Mouse (Mus musculus): ENCODE measurements around the gene Krt9.

Gene Krt9

GRCm38 (mm10) chr11:100148615-100149330 lies 44.3 kb downstream of the Krt9 start, which contains the start of gene Krt19:
Gene Krt19 (minus strand): TSS chr11:100148665.
- DNase-seq = no peak

DNA sequence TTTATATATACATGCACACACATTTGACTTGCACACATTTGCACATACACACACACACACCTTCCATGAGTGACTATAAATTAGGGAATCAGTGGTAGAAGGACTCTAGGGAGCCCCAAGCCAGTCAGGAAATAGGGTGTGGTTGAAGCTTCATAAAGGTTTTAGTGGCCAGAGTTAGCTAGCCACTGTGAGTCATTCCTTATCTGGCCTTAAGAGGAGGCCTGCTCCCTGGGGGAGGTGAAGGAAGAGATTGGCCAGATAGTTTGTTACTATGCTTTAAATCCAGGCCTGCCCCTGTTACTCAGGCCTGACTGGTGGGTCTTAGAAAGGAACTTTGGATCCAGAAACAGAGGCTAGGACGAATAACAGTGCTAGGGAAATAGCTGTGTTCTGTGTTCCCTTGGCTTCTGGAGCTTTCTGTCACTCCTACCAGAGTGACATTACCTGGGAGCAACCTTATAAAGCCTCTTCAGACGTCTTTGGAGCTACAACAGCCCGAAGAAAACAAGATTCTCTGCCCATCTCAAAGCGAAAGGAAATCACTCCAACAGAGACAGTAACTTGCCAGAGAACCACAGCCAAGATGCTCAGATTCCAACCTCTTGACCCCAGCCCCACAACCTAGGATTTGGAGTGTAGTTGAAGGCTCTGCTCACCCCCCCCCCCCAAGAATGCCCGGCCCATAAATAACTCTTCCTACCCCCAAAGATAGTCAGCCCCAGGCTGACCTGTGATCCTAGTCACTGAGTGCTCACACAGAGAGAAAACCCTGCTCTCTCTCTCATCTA lies 45.3 kb downstream of the Krt9 start:
- DNase-seq = no peak

DNA sequence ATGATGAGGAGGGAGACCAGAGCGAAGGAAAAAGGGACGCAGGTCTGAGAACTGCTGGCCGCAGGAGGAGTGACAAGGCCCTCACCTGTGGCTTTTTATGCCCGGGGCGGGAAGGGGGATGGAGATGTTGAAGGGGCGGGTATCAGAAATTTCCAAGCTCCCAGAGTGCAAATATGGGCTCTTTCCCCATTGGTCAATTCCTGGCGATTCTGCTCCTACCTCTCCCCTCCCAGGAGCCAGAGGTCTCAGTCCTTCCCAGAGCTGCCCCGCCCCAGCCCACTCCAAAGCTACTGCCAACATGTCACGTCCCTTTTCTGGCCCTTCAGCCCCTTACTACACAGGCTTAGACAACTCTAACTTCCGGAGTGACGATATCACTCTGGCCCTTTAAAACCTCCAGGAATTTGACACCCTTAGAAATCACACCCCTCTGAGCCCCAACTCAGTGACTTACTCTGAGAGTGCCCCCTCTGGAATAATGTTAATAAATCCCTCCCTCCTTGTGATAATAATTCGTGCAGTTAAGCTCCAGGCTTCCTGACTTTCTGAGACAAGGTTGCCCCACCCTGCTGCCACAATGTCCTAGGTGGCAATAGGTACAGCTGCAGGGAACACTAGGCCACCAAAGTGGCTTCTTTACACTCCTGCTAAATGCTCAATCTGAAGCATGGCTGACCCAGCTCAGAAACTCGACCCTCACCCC lies 47.0 kb downstream of the Krt9 start:
- peak; percentile 28 to 57 for DNase-seq

DNA sequence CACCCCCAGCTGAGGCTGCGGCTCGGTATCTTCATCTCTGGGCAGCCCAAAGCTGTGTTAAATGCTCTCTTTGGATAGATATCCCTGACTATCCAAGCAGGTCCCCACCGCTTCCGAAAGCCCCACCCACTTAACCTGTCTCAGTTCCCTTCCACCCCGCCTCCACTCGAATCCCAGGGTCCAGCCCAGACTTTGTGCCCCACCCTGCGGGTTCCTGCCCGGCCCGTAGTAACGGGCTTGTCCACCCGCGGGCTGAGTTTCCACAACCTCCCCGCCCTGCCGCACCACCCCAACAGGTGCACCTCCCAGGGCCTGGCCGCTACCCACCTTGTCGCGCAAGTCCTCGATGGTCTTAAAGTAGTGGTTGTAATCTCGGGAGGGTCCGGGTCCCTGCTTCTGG lies 47.9 kb downstream of the Krt9 start:
- DNase-seq = peak; percentile 21 to 54

DNA sequence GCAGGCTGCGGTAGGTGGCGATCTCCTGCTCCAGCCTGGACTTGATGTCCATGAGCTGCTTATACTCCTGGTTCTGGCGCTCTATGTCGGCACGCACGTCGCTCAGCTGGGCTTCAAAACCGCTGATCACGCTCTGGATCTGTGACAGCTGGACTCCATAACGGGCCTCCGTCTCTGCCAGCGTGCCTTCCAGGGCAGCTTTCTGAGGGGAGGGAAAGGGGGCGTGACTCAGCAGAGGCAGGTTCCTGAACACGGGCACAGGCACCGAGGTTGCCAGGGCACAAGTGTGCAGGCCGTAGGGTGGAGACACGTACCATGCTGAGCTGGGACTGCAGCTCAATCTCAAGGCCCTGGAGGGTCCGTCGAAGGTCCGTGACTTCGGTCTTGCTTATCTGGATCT lies 52.1 kb downstream of the Krt9 start:
- no peak for DNase-seq

DNA sequence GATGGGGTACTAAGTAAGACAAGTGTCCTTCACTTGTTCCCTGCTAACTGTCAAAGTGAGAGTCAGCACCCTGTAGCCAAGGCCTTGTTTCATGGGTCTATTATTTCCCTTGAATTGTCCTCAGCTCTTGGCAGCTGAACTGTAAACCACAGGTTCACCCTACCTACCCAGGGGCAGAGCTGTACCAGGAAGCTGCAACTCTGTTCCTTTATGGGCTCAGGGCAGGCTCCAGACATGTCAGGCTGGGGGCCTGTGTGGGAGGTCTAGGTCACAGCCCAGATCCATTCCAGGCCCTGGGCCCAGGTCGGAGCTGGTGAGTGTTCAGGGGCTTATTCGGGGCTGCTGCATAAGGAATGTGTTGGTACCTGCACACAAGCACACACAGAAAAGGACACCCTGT lies 53.7 kb downstream of the Krt9 start:
- DNase-seq = no peak

DNA sequence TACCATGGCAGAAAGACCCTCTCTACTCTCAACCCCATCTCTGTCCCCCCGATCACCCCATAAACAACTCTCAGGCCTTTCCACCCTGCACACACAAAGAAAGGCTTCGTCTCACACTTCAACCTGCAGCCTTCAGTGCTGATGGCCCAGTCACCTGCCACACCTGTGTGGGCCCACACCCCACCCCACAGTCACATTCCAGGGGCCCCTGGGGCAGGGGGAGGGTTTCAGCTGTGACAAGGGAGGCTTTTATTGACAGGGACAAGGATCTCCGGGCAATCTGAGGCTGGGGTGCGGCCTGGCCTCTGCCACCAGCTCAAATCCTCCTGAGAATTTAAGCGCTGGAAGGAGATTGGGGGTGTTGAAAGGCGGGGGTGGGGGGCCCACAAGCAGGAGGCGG lies 54.2 kb downstream of the Krt9 start:
- DNase-seq = no peak

DNA sequence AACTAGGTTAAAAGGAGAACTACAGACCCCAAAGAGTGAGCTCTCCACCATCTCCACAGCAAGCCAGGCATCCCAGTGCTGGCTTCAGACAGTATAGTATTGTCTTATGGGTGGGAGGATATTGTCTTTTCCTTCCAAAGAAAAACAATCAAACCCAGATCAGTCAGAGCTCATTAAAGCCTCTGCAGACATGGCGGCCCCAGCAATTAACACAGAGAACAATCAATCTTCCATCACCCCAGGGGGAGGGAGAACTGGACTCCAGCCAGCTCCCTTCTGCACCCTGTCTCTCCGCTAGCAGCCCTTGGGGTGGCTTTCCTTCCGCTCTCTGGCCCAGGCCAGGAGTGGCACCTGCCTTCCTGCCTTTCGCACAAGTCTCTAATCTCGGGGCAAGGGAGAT lies 55.4 kb downstream of the Krt9 start:
- no peak for DNase-seq
